Mouse (Mus musculus) limb, embryonic 15.5 days (tissue): ENCODE results near the gene Med26. TPM values are rescaled to one million over a fixed set of nuclear protein-coding genes. Genes with fewer than 3 reads are reported as not detected.

Experiments used
- ATAC-seq: fragments of 200-750 bp; cut with Nextera tagmentation; 2 replicates; pipeline ENCODE4 v1.8.0; 2017; ENCODE audit warnings: low read depth, moderate TSS enrichment; ENCODE audit not compliant: insufficient number of reproducible peaks, low FRiP score, low TSS enrichment
- H3K27ac ChIP-seq: fragments of 300-500 bp; sonication (generic); 2 replicates; pipeline ENCODE4 v1.5.1; 2015; ENCODE audit warnings: moderate library complexity, mild to moderate bottlenecking, inconsistent platforms
- H3K27me3 ChIP-seq: fragments of 300-500 bp; sonication (generic); 2 replicates; pipeline ENCODE4 v1.6.1; 2015; ENCODE audit warnings: inconsistent platforms
- H3K36me3 ChIP-seq: fragments of 300-500 bp; sonication (generic); 2 replicates; pipeline ENCODE4 v1.6.1; 2015; ENCODE audit warnings: inconsistent platforms
- H3K4me1 ChIP-seq: fragments of 300-500 bp; sonication (generic); 2 replicates; pipeline ENCODE4 v1.6.1; 2015; ENCODE audit warnings: inconsistent platforms
- H3K4me2 ChIP-seq: fragments of 300-500 bp; sonication (generic); 2 replicates; pipeline ENCODE4 v1.6.1; 2015; ENCODE audit warnings: mild to moderate bottlenecking, inconsistent platforms
- H3K4me3 ChIP-seq: fragments of 300-500 bp; sonication (generic); 2 replicates; pipeline ENCODE4 v1.5.1; 2015; ENCODE audit warnings: mild to moderate bottlenecking, inconsistent platforms
- H3K9ac ChIP-seq: fragments of 300-500 bp; sonication (generic); 2 replicates; pipeline ENCODE4 v1.6.1; 2015; ENCODE audit warnings: inconsistent platforms
- H3K9me3 ChIP-seq: fragments of 300-500 bp; sonication (generic); 2 replicates; pipeline ENCODE4 v1.6.1; 2016; ENCODE audit warnings: inconsistent platforms
- WGBS: fragments of 180-500 bp; shearing (Covaris S2); methylation state at CpG from one replicate; pipeline ENCODE4 v1.1.7; 2015; 5-methylcytosine and 5-hydroxymethylcytosine counted together
- microRNA-seq: library from miRNA; unstranded; fragments of <30 nt; microRNA quantifications from one replicate; pipeline ENCODE4, GENCODE M21; 2016
- polyA plus RNA-seq: library from polyadenylated mRNA; unstranded; fragments of >200 nt; fragmentation: Nextera tagmentation; extraction: Ambion mirVana; gene quantifications from 2 replicates; pipeline ENCODE4 v1.2.1, GENCODE M21; 2015

Med26 gene
- polyA plus RNA-seq, 1 experiment from 2014 or later, result 19.5 TPM

GRCm38 (mm10) chr8:72469984-72470383 is 78.1 kb downstream of the Med26 start:
- Histone ChIP-seq H3K4me1 (peaks cover 8% of the 10 kb centered on the region), H3K27me3 (no peaks in the 10 kb centered on the region), H3K36me3 (peaks cover 83% of the 10 kb centered on the region), H3K27ac (no peak overlapping the region), H3K9ac (no peak overlapping the region), H3K9me3 (no peaks in the 10 kb centered on the region), H3K4me3 (no peak overlapping the region), H3K4me2 (no peak overlapping the region)
- no peak for ATAC-seq
- WGBS, result 94% methylated on average over 8 of the region's 8 CpGs

- Histone ChIP-seq H3K9me3 (no peaks in the 10 kb centered on the region), H3K27me3 (no peaks in the 10 kb centered on the region), H3K4me3 (no peak overlapping the region), H3K27ac (no peak overlapping the region), H3K4me1 (peaks cover 7% of the 10 kb centered on the region), H3K36me3 (peaks cover 90% of the 10 kb centered on the region), H3K4me2 (no peak overlapping the region), H3K9ac (no peak overlapping the region)
- 90% methylated on average over 2 of the region's 2 CpGs for WGBS
- ATAC-seq, result no peak
These were observed 78.8 kb downstream of the Med26 start for GRCm38 (mm10) chr8:72469243-72469642.

GRCm38 (mm10) chr8:72464211-72464610 is 83.9 kb downstream of the Med26 start:
- no peak overlapping the region for H3K27ac ChIP-seq
- 94% methylated on average over 10 of the region's 10 CpGs for WGBS
- H3K9ac ChIP-seq, result no peak overlapping the region
- peaks cover 100% of the 10 kb centered on the region for H3K36me3 ChIP-seq
- ATAC-seq, result no peak
- H3K9me3 ChIP-seq, result no peaks in the 10 kb centered on the region
- H3K4me3 ChIP-seq, result no peak overlapping the region
- H3K4me1 ChIP-seq, result no peaks in the 10 kb centered on the region
- no peaks in the 10 kb centered on the region for H3K27me3 ChIP-seq
- H3K4me2 ChIP-seq, result no peak overlapping the region

- no peaks in the 10 kb centered on the region for H3K4me1 ChIP-seq
- ATAC-seq, result no peak
- H3K36me3 ChIP-seq, result peaks cover 81% of the 10 kb centered on the region
- H3K4me2 ChIP-seq, result no peak overlapping the region
- no peaks in the 10 kb centered on the region for H3K27me3 ChIP-seq
- H3K9ac ChIP-seq, result no peak overlapping the region
- no peaks in the 10 kb centered on the region for H3K9me3 ChIP-seq
- no peak overlapping the region for H3K27ac ChIP-seq
- 88% methylated on average over 4 of the region's 4 CpGs for WGBS
- no peak overlapping the region for H3K4me3 ChIP-seq
These were observed 88.1 kb downstream of the Med26 start for GRCm38 (mm10) chr8:72459881-72460533.

- no peak for ATAC-seq
- H3K9me3 ChIP-seq, result no peaks in the 10 kb centered on the region
- no peak overlapping the region for H3K27ac ChIP-seq
- H3K4me1 ChIP-seq, result no peaks in the 10 kb centered on the region
- WGBS, result 88% methylated on average over 6 of the region's 6 CpGs
- H3K27me3 ChIP-seq, result no peaks in the 10 kb centered on the region
- no peak overlapping the region for H3K4me2 ChIP-seq
- no peak overlapping the region for H3K4me3 ChIP-seq
- H3K9ac ChIP-seq, result no peak overlapping the region
- H3K36me3 ChIP-seq, result peaks cover 81% of the 10 kb centered on the region
These were observed 89.6 kb downstream of the Med26 start for GRCm38 (mm10) chr8:72458457-72458856.

- Histone ChIP-seq H3K4me2 (no peak overlapping the region), H3K27ac (no peak overlapping the region), H3K4me3 (no peak overlapping the region), H3K4me1 (no peaks in the 10 kb centered on the region), H3K36me3 (peaks cover 81% of the 10 kb centered on the region), H3K9ac (no peak overlapping the region), H3K9me3 (no peaks in the 10 kb centered on the region), H3K27me3 (no peaks in the 10 kb centered on the region)
- WGBS, result 86% methylated on average over 3 of the region's 3 CpGs
- no peak for ATAC-seq
These were observed 90.3 kb downstream of the Med26 start for GRCm38 (mm10) chr8:72457806-72458205.

GRCm38 (mm10) chr8:72455317-72455716 is 92.8 kb downstream of the Med26 start:
- H3K27ac ChIP-seq, result no peak overlapping the region
- no peak overlapping the region for H3K4me2 ChIP-seq
- no peaks in the 10 kb centered on the region for H3K27me3 ChIP-seq
- H3K9me3 ChIP-seq, result no peaks in the 10 kb centered on the region
- WGBS, result 86% methylated on average over 4 of the region's 4 CpGs
- no peak overlapping the region for H3K4me3 ChIP-seq
- no peaks in the 10 kb centered on the region for H3K4me1 ChIP-seq
- peaks cover 77% of the 10 kb centered on the region for H3K36me3 ChIP-seq
- H3K9ac ChIP-seq, result no peak overlapping the region
- no peak for ATAC-seq

- 98% methylated on average over 2 of the region's 2 CpGs for WGBS
- no peak overlapping the region for H3K27ac ChIP-seq
- no peak overlapping the region for H3K4me3 ChIP-seq
- no peak overlapping the region for H3K4me2 ChIP-seq
- H3K27me3 ChIP-seq, result no peaks in the 10 kb centered on the region
- H3K9ac ChIP-seq, result no peak overlapping the region
- H3K9me3 ChIP-seq, result no peaks in the 10 kb centered on the region
- peaks cover 77% of the 10 kb centered on the region for H3K36me3 ChIP-seq
- no peak for ATAC-seq
- no peaks in the 10 kb centered on the region for H3K4me1 ChIP-seq
These were observed 94.2 kb downstream of the Med26 start for GRCm38 (mm10) chr8:72453904-72454303.

GRCm38 (mm10) chr8:72451516-72451915 is 96.6 kb downstream of the Med26 start:
- Histone ChIP-seq H3K9ac (no peak overlapping the region), H3K9me3 (no peaks in the 10 kb centered on the region), H3K27me3 (no peaks in the 10 kb centered on the region), H3K4me3 (no peak overlapping the region), H3K36me3 (peaks cover 77% of the 10 kb centered on the region), H3K4me2 (no peak overlapping the region), H3K4me1 (no peaks in the 10 kb centered on the region), H3K27ac (no peak overlapping the region)
- no peak for ATAC-seq
- 84% methylated on average over 8 of the region's 8 CpGs for WGBS

GRCm38 (mm10) chr8:72445071-72445470 is 103.0 kb downstream of the Med26 start:
- ATAC-seq, result no peak
- 89% methylated on average over 6 of the region's 6 CpGs for WGBS
- Histone ChIP-seq H3K4me1 (peaks cover 10% of the 10 kb centered on the region; the same call in 1 of the 2 replicates), H3K9ac (no peak overlapping the region), H3K4me2 (no peak overlapping the region), H3K9me3 (no peaks in the 10 kb centered on the region), H3K4me3 (no peak overlapping the region), H3K27ac (no peak overlapping the region), H3K36me3 (peaks cover 24% of the 10 kb centered on the region), H3K27me3 (no peaks in the 10 kb centered on the region)

Small RNAs within 50 kb of the gene (microRNA-seq; reads per million reads assigned to microRNA genes)
- gene Gm28019 (not detected), gene Mir7068 (not detected)

Other genes starting within 250 kb of the Med26 start
- gene Gm10282, start 243.0 kb downstream of the Med26 start, polyA plus RNA-seq, result 19.9 and 20.1 TPM in 2 replicates
- gene Klf2, start 229.2 kb downstream of the Med26 start, polyA plus RNA-seq, result 14.8 and 16.3 TPM in 2 replicates
- 50.4 and 54.8 TPM in 2 replicates for gene Eps15l1, start 126.8 kb downstream of the Med26 start, polyA plus RNA-seq
- gene Calr3, start 104.4 kb downstream of the Med26 start, polyA plus RNA-seq, result 1.4 and 1.7 TPM in 2 replicates
- 14.2 and 14.7 TPM in 2 replicates for gene 1700030K09Rik, start 104.4 kb downstream of the Med26 start, polyA plus RNA-seq
- 53.4 and 58.2 TPM in 2 replicates for gene Cherp, start 73.0 kb downstream of the Med26 start, polyA plus RNA-seq
- gene Slc35e1, start 55.7 kb downstream of the Med26 start, polyA plus RNA-seq, result 17.6 and 20.0 TPM in 2 replicates
- gene Smim7, start 22.8 kb upstream of the Med26 start, polyA plus RNA-seq, result 113 and 118 TPM in 2 replicates
- 31.8 and 66.6 TPM in 2 replicates for gene Tmem38a, start 23.8 kb upstream of the Med26 start, polyA plus RNA-seq
- gene Nwd1, start 98.4 kb upstream of the Med26 start, polyA plus RNA-seq, result 0.10 and 0.15 TPM in 2 replicates
- gene Sin3b, start 175.0 kb upstream of the Med26 start, polyA plus RNA-seq, result 153 and 167 TPM in 2 replicates
- 1.1 and 1.5 TPM in 2 replicates for gene F2rl3, start 213.6 kb upstream of the Med26 start, polyA plus RNA-seq